Mouse (Mus musculus) cortical plate, adult 2 months (tissue): ENCODE measurements at regions not wholly inside any gene's neighbourhood (a gene's known extent, or its start where the extent isn't known, plus 50 kb on each side); places are given as distances from the start of the nearest gene placed in this dataset.

Experiments used
- H3K27ac ChIP-seq: fragments of 200-500 bp; 2 replicates; pipeline ENCODE4 v1.5.1; 2012; ENCODE audit warnings: low read length, control low read depth, inconsistent platforms; ENCODE audit not compliant: insufficient read depth
- H3K4me1 ChIP-seq: fragments of 200-500 bp; 2 replicates; pipeline ENCODE4 v1.6.1; 2011; ENCODE audit warnings: low read length; ENCODE audit not compliant: control insufficient read depth, insufficient read depth
- H3K4me3 ChIP-seq: fragments of 200-500 bp; 2 replicates; pipeline ENCODE4 v1.5.1; 2011; ENCODE audit warnings: mild to moderate bottlenecking, low read length, control low read depth; ENCODE audit not compliant: insufficient read depth
- CTCF ChIP-seq: fragments of 200-500 bp; IDR thresholded peaks from 2 replicates; pipeline ENCODE4 v1.5.1; 2011; ENCODE audit warnings: mild to moderate bottlenecking, control low read depth, low read length; ENCODE audit not compliant: insufficient read depth; ENCODE audit errors: extremely low read depth
- POLR2A ChIP-seq: fragments of 200-500 bp; IDR thresholded peaks from 2 replicates; pipeline ENCODE4 v1.6.1; 2011; ENCODE audit warnings: mild to moderate bottlenecking, low read length, control low read depth; ENCODE audit not compliant: insufficient read depth; ENCODE audit errors: extremely low read depth

DNA sequence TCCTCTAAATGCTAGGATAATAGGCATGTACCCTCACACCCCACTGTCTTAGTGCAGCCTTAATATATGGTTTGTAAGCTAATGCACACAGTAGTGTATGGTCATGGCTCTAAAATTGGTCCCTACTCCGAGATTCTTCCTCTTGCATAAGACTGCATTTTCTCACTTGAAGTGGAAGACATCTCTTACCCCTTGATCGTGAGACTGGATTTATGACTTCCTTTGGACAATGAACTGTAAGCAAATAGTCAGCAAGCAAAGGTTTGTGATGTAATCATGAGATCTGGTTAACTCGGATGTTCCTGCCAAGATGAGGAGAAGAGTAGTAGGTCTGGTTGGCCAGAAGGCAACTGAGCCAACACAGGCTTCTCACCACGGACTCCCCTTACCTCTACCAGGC is 344.3 kb downstream of the Bcor start:
- Histone ChIP-seq H3K4me3 (no peak overlapping the region), H3K4me1 (no peaks in the 10 kb centered on the region), H3K27ac (no peak overlapping the region)
- TF ChIP-seq CTCF (no peak), POLR2A (no peak)

DNA sequence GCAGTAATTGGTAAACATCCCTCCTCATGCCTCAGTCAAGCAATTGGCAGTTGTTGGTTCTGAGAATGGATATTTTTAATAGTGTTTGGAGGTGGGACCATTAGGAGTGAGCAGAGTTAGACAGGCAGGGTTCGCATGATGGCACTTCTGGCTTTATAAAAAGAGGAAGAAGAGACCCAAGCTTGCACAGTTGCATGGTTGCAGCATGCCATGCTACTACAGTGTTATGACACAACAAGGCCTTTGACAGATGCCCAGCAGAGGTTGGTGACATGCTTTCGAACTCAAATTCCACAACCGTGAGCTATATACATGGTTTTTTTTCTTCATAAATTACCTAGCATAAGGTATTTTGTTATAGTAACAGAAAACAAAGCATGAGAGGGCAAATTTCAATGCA is 341.5 kb downstream of the Bcor start:
- H3K27ac ChIP-seq, result no peak overlapping the region
- TF ChIP-seq POLR2A, result no peak
- TF ChIP-seq CTCF, result no peak
- no peaks in the 10 kb centered on the region for H3K4me1 ChIP-seq
- H3K4me3 ChIP-seq, result no peak overlapping the region

DNA sequence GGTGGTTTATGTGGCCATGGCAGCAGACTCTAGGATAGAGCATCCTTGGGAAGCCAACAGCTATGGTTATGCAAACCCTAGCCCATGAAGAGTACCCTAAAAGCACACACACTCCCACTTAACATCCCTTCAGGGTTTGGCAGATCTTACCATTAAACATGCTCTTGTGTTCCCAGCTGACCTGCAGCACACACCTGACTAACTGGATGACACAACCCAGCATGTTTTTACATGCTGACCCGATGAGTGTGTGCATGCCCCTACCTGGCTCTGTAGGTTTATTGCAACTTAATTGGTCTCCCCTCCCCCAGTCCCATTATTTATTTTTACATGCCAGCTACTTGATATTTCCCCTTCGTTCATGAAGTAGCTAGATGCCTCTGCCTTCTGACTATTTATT is 339.0 kb downstream of the Bcor start:
- H3K27ac ChIP-seq, result no peak overlapping the region
- no peaks in the 10 kb centered on the region for H3K4me1 ChIP-seq
- no peak overlapping the region for H3K4me3 ChIP-seq
- TF ChIP-seq CTCF, result no peak
- no peak for TF ChIP-seq POLR2A

DNA sequence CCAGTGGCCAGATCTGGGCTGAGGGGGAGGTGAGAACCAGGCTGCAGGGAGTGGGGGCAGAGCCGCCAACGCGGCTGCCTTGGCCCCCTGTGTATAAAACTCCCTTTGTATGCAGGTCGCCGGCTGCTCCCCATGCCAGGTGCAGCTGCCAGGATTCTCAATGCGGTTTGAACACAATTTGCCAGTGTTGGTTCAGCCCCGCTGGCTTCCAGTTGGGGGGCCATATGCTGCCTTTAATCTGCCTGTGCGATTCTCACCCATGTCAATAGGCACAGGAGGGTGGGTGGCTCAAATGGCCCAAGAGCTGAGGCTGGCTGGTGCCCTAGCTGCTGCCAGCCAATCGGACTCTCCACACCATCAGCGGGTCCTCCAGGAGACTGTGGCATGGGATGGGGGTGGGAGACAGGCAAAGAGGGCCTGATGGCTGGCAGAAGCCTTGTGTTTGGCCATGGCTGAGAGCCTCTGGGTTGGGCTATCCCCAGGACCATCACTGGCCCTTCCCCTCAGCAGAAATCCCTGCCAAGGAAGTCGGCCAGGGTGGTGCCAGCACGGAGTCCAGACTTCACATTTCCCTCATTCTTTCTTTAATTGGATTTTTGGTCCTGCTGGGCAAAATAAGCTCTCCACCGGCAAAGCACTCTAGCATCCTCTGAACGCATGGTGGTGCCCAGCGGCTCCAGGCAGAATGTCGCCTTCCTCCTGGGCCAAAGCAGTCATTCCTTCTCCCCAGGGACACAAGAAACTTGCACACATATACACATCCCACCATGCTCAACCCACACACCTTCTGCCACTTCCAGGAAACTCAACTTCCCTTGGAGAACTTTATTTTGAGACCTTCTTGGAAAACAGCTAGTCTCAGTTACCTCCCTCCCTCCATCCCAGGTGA is 338.0 kb downstream of the Bcor start:
- no peak for TF ChIP-seq POLR2A
- no peak for TF ChIP-seq CTCF
- H3K4me3 ChIP-seq, result no peak overlapping the region
- no peak overlapping the region for H3K27ac ChIP-seq
- no peaks in the 10 kb centered on the region for H3K4me1 ChIP-seq

DNA sequence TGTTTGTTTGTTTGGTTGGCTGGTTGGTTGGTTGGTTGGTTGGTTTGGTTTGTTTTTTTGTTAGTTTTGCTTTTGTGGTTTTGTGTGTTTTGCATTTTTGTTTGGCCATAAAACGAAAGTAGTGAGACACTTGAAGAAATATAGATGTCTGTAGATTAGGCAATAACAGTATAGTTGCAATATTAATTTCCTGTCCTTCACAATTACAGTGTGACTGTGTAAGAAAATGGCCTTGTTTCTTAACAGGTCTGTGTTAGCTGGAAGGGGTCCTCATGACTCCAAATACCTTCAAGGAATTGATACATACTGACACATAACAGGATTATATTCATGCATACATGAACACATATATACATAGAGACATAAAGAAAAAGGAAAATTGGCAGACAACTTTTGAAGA is 334.2 kb downstream of the Bcor start:
- no peak overlapping the region for H3K4me3 ChIP-seq
- no peak for TF ChIP-seq POLR2A

DNA sequence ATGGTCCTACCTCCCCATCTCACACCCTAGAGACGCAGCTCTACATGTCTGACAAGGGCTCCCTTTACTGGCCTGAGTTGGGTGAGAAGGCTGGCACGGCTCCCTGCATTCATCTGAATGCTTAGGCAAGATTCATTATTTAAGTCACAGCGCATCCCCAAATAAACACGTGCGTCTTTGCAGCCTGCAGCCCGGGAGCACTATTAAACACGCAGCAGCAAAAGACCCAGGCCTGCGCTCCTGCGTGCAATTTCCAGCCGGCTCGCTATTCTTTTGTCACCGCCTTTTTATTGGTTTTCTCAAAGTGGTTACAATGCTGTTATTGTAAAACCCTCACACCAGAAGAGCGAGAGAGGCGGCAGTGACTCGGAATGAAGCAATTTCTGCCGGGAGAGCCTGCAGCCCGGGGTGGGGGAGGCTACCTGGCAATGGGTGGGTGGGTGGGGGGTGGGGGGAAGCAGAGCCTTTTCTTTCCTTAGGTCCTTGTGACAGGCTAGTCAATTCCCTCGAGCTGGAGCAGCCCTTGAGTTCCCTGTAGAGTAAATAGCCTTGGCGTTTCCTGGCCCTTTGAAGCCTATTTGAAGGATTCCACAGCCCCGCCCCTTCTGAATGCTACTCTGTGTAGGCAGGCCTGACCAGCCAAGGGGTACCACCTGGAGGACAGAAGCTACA is 333.3 kb downstream of the Bcor start:
- no peak overlapping the region for H3K27ac ChIP-seq
- TF ChIP-seq POLR2A (no peak), CTCF (no peak)

More for the DNA sequence above, 334.2 kb downstream of the Bcor start:
- Histone ChIP-seq H3K27ac (no peak overlapping the region), H3K4me1 (no peaks in the 10 kb centered on the region)

DNA sequence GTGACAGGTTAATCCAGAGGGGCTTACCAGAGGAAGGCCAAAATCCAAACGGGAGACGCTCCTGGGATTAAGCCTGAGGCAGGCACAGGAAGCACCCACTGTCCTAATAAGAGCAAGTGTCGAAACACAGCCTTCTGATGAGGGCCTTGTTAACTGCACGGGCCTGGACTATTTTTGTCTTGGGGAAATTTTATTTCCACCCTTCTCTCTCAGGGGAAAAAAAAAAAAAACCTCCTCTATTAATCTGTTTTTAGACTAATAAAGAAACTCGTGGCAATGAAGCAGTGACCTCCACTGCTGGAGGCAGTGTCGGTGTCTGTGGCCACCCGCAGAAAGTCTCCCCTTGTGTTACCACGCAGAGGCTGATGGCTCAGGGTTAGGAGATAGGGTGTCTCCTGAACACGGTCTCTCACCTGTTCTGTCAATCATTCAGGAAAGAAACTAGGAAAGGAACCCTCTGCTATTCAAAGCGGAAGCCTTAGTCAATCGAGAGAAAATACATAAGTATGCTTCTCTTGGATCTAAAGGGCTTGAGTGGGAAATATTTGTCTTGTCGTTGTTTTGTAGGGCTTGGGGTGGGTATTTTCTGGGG is 330.6 kb downstream of the Bcor start:
- TF ChIP-seq CTCF (no peak), POLR2A (no peak)
- Histone ChIP-seq H3K4me1 (no peaks in the 10 kb centered on the region), H3K4me3 (no peak overlapping the region), H3K27ac (no peak overlapping the region)

More for the DNA sequence above, 333.3 kb downstream of the Bcor start:
- Histone ChIP-seq H3K4me1 (no peaks in the 10 kb centered on the region), H3K4me3 (no peak overlapping the region)

DNA sequence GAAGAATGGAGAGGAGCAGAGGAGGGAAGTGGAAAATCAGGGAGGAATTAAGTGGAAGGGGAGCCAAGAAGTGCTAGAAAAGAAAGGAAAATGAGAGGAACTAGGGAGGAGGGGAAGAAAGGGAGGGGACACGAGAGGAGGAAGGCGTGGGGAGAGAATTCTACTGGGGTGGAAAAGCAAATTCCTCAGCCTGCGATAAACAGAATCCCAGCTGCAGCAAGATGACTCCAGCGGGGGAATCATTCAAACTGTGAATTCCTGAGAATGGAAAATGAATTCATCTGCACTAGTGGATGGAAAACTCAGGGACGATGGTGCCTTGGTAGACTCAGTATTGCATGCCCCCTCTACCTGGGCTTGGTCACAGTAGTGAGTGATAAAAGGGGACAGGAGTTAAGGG is 322.6 kb downstream of the Bcor start:
- TF ChIP-seq CTCF (no peak), POLR2A (no peak)
- H3K4me1 ChIP-seq, result no peaks in the 10 kb centered on the region
- H3K4me3 ChIP-seq, result no peak overlapping the region
- H3K27ac ChIP-seq, result no peak overlapping the region

DNA sequence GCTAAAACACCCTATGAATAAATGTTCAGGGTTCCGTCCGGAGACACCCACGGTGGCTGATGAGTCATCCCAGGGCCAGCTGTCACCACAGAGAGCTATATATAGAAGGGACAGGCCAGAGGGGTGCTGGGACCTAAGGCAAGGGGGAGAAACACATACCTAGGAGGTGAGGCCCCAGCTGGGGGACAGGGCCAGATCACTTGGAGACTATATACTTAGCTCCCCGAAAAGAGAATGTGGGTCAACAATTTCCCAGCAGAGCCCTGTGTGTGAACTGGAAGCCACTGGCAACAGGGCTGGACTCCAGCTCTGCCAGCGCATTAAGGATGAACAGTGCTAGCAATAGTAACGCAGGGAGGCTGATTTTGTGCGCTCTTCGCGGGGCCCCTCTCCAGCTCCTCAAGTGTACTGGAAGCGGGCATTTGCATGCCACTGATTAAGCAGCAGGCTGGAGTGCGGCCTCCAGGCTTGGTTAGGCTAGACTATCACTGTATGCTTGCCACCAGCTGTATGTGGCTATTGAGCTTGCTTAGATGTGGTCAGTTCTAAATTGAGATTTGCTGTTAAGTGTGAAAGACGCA is 320.4 kb downstream of the Bcor start:
- Histone ChIP-seq H3K4me3 (no peak overlapping the region), H3K27ac (no peak overlapping the region), H3K4me1 (no peaks in the 10 kb centered on the region)
- TF ChIP-seq CTCF (no peak), POLR2A (no peak)

DNA sequence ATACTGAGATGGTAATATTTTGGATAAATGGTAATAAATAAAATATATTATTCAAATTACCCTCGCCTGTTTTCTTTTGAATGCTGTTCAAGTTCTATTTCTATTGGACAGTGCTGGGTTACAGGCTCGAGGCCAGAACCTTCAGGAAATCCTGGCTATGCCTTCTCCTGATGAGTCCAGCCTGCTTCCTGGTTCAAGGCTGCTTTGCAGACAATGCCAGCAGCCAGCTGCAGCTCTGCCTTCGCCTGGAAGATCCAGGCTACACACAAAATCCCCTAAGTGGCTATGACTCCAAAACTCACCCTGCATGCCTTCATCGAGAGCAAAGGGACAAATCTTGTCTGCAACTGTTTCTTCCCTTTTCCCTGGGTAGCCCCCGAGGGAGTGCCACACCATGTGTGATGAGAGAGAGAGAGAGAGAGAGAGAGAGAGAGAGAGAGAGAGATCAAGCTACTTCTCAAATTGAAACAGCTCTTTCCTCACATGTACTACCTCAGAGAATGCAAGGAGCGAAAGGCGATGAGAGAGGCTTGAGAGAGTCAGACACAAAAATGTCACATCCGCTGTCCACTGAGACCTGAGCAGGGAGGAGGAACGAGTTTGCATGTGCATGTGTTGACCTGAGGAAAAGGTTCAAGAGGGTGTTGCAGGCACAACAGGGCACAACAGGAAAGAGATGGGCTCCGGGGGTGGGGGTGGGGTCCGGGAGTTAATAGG is 319.7 kb downstream of the Bcor start:
- Histone ChIP-seq H3K27ac (no peak overlapping the region), H3K4me1 (no peaks in the 10 kb centered on the region), H3K4me3 (no peak overlapping the region)
- TF ChIP-seq CTCF, result no peak
- no peak for TF ChIP-seq POLR2A
